Mouse (Mus musculus) C2C12 (cell line): Measurements from ENCODE around the gene Nrxn3.

Experiments
- CEBPB ChIP-seq: IDR thresholded peaks from one replicate; pipeline ENCODE4 v1.6.1; 2011; ENCODE audit warnings: low read depth, mild to moderate bottlenecking, control low read depth, moderate library complexity
- CTCF ChIP-seq: IDR thresholded peaks from one replicate; pipeline ENCODE4 v1.5.1; 2011; ENCODE audit not compliant: control insufficient read depth, insufficient read depth, insufficient read length
- MAX ChIP-seq: IDR thresholded peaks from one replicate; pipeline ENCODE4 v1.6.1; 2011; ENCODE audit warnings: mild to moderate bottlenecking, control low read depth
- MYOD1 ChIP-seq: IDR thresholded peaks from one replicate; pipeline ENCODE4 v1.6.1; 2011; ENCODE audit warnings: low read depth; ENCODE audit not compliant: control insufficient read depth, insufficient read length
- USF1 ChIP-seq: IDR thresholded peaks from one replicate; pipeline ENCODE4 v1.6.1; 2011; ENCODE audit warnings: low read depth, mild to moderate bottlenecking, control low read depth, moderate library complexity

- TF ChIP-seq USF1 (no peak), MAX (no peak), CTCF (no peak), MYOD1 (peak; percentile 63), CEBPB (no peak)
Observed at GRCm38 (mm10) chr12:89888647-89889046, 1166.0 kb downstream of the Nrxn3 start.
